Mouse (Mus musculus) testis, adult 2 months (tissue): Measurements from ENCODE around the gene Skap1. TPM values are rescaled to one million over a fixed set of nuclear protein-coding genes. Genes with fewer than 3 reads are reported as not detected.

Experiments used
- H3K27ac ChIP-seq: fragments of 200-500 bp; 2 replicates; pipeline ENCODE4 v1.5.1; 2012; ENCODE audit warnings: low read depth, low read length; ENCODE audit not compliant: control insufficient read depth, insufficient read depth
- H3K27me3 ChIP-seq: fragments of 200-500 bp; 2 replicates; pipeline ENCODE4 v1.6.1; 2012; ENCODE audit warnings: mild to moderate bottlenecking, low read length, moderate library complexity; ENCODE audit not compliant: control insufficient read depth, insufficient read depth
- H3K36me3 ChIP-seq: fragments of 200-500 bp; 2 replicates; pipeline ENCODE4 v1.6.1; 2012; ENCODE audit warnings: mild to moderate bottlenecking, low read length; ENCODE audit not compliant: control insufficient read depth, insufficient read depth
- H3K4me1 ChIP-seq: fragments of 200-500 bp; 2 replicates; pipeline ENCODE4 v1.6.1; 2012; ENCODE audit warnings: low read length; ENCODE audit not compliant: control insufficient read depth, insufficient read depth
- H3K4me3 ChIP-seq: fragments of 200-500 bp; 2 replicates; pipeline ENCODE4 v1.5.1; 2012; ENCODE audit warnings: low read depth, mild to moderate bottlenecking, low read length, moderate library complexity, mixed read lengths; ENCODE audit not compliant: control insufficient read depth
- CTCF ChIP-seq: fragments of 200-500 bp; IDR thresholded peaks from 2 replicates; pipeline ENCODE4 v1.5.1; 2012; ENCODE audit warnings: low read depth, mild to moderate bottlenecking, inconsistent platforms, low read length, moderate library complexity; ENCODE audit not compliant: control insufficient read depth, insufficient read depth, insufficient replicate concordance
- POLR2A ChIP-seq: fragments of 200-500 bp; IDR thresholded peaks from 2 replicates; pipeline ENCODE4 v1.6.1; 2012; ENCODE audit warnings: low read depth, mild to moderate bottlenecking, inconsistent platforms, low read length, moderate library complexity; ENCODE audit not compliant: control insufficient read depth
- polyA plus RNA-seq: library from polyadenylated mRNA; depleted of rRNA; stranded (reverse); fragments of >200 nt; gene quantifications from 2 replicates; pipeline ENCODE4 v1.2.3, GENCODE M21; 2012; rRNA removed

Gene Skap1
- polyA plus RNA-seq = 1.5 and 2.3 TPM in 2 replicates

- Histone ChIP-seq H3K4me1 (peaks cover 5% of the 10 kb centered on the region), H3K27ac (no peak within 1 kb of the TSS), H3K36me3 (no peaks in the 10 kb centered on the region), H3K4me3 (no peak within 1 kb of the TSS; the same call in 1 of the 2 replicates), H3K27me3 (no peaks in the 10 kb centered on the region)
- TF ChIP-seq POLR2A (no peak), CTCF (no peak)
Measured at GRCm38 (mm10) chr11:96463986-96464715, at the start of gene Skap1. Skap1 (plus strand) TSS chr11:96464593.

- TF ChIP-seq CTCF (no peak), POLR2A (no peak)
- Histone ChIP-seq H3K27me3 (no peaks in the 10 kb centered on the region), H3K4me1 (peaks cover 3% of the 10 kb centered on the region; the same call in 1 of the 2 replicates), H3K4me3 (no peak overlapping the region), H3K36me3 (no peaks in the 10 kb centered on the region), H3K27ac (no peak overlapping the region)
Measured at GRCm38 (mm10) chr11:96421074-96421473, 43.3 kb upstream of the Skap1 start.

DNA sequence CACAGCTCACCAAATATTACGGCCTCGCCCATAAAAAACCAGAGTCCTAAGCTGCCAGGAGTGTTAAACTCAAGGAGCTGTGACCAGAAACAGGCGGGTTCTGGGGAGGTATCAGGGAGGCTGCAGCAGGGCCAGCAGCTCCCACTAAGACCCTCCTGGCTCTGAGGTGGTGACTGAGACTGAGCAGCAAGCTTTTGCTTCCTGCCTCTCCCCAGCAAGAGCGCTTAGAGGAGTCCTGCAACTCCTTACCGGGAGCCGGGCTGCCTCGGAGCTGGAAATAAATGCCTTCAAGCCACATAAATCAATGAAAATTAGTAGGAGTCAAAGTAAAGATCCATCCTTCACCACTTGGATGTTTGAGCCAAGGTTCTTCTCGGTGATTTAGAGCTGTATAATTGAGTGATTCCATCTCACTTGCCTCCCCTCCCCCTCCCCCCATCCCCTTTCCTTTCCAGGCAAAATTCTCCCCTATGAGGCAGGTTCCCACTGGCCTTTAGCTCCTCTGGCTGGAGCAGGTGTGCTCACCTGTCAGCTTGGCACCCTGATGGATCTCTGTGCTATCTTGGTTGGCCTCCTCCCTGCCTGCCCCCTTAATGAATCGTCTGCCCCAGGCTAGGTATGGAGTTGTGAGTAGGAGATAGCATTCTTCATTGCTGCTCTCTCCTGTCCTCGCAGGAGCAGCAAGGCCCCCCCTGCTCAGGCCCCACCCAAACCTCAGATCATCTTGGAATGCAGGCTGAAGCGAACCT is 42.7 kb upstream of the Skap1 start:
- no peaks in the 10 kb centered on the region for H3K27me3 ChIP-seq
- TF ChIP-seq CTCF = no peak
- TF ChIP-seq POLR2A = no peak

GRCm38 (mm10) chr11:96425193-96425592 is 39.2 kb upstream of the Skap1 start:
- H3K4me1 ChIP-seq = peaks cover 3% of the 10 kb centered on the region; the same call in 1 of the 2 replicates
- H3K27me3 ChIP-seq = no peaks in the 10 kb centered on the region
- H3K4me3 ChIP-seq = peak overlapping the region; percentile 26
- H3K36me3 ChIP-seq = no peaks in the 10 kb centered on the region
- no peak overlapping the region for H3K27ac ChIP-seq
- no peak for TF ChIP-seq POLR2A
- TF ChIP-seq CTCF = peak; percentile 65; the same call in 1 of the 2 replicates

More for the DNA sequence above, 42.7 kb upstream of the Skap1 start:
- no peak overlapping the region for H3K4me3 ChIP-seq
- no peak overlapping the region for H3K27ac ChIP-seq
- H3K4me1 ChIP-seq = peaks cover 3% of the 10 kb centered on the region; the same call in 1 of the 2 replicates
- no peaks in the 10 kb centered on the region for H3K36me3 ChIP-seq

- Histone ChIP-seq H3K27me3 (no peaks in the 10 kb centered on the region), H3K36me3 (no peaks in the 10 kb centered on the region), H3K4me1 (peaks cover 3% of the 10 kb centered on the region; the same call in 1 of the 2 replicates), H3K4me3 (no peak overlapping the region), H3K27ac (no peak overlapping the region)
- no peak for TF ChIP-seq CTCF
- TF ChIP-seq POLR2A = no peak
Measured at GRCm38 (mm10) chr11:96426191-96426590, 38.2 kb upstream of the Skap1 start.

DNA sequence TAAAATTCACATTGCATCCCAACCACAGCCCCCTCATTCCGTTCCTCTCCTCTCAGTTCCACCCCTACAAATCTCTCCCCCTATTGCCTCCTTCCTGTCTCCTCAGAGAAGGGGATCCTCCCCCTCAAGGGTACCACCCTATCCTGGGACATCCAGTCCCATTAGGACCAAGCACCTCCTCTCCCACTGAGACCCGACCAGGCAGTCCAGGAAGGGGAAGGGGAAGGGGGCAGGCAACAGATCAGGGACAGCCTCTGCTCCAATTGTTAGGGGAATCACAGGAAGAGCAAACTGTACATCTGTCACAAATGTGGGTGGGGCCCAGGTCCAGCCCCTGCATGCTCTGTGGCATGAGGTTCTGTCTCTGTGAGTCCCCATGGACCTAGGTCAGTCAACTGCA is 37.6 kb upstream of the Skap1 start:
- Histone ChIP-seq H3K4me1 (peaks cover 3% of the 10 kb centered on the region; the same call in 1 of the 2 replicates), H3K27ac (no peak overlapping the region), H3K27me3 (no peaks in the 10 kb centered on the region), H3K4me3 (no peak overlapping the region; the same call in 1 of the 2 replicates), H3K36me3 (no peaks in the 10 kb centered on the region)
- TF ChIP-seq POLR2A (no peak), CTCF (no peak)

- no peak overlapping the region for H3K27ac ChIP-seq
- H3K27me3 ChIP-seq = no peaks in the 10 kb centered on the region
- H3K36me3 ChIP-seq = no peaks in the 10 kb centered on the region
- peaks cover 3% of the 10 kb centered on the region; the same call in 1 of the 2 replicates for H3K4me1 ChIP-seq
- no peak for TF ChIP-seq CTCF
- no peak for TF ChIP-seq POLR2A
- no peak overlapping the region for H3K4me3 ChIP-seq
Measured at GRCm38 (mm10) chr11:96429062-96429461, 35.3 kb upstream of the Skap1 start.
